35 mouse cellular contexts compared by ENCODE assay signal in genomic region chr5:121287213-121287612, GRCm38 (mm10).
"Had no signal": no experiment of that assay in that cellular context is flagged by ENCODE, and none has a peak within 500 bp of the region (broad histone marks: within the 10 kb centered on the region; RNA-seq: fewer than 3 reads in every experiment).

No protein-coding gene starts in this region.

- H3K4me1 ChIP-seq: hindbrain, embryonic 10.5 days; hindbrain, embryonic 12.5 days; hindbrain, embryonic 13.5 days; hindbrain, embryonic 15.5 days; intestine, embryonic 15.5 days had no signal

- H3K4me3 ChIP-seq: heart, embryonic 10.5 days; heart, embryonic 12.5 days; heart, embryonic 13.5 days; heart, embryonic 15.5 days; hindbrain, embryonic 10.5 days; hindbrain, embryonic 12.5 days; hindbrain, embryonic 13.5 days; hindbrain, embryonic 15.5 days; intestine, embryonic 15.5 days; kidney, embryonic 15.5 days; layer of hippocampus, adult 2 months had no signal

- ATAC-seq: hindbrain, embryonic 16.5 days; hindbrain, postnatal 0 days; inflammation-experienced regulatory T-cells, adult 6 months; intestine, embryonic 15.5 days; intestine, embryonic 16.5 days; intestine, postnatal 0 days had no signal

- H3K4me2 ChIP-seq: heart, embryonic 11.5 days; heart, embryonic 12.5 days; heart, embryonic 13.5 days; heart, embryonic 15.5 days; hindbrain, embryonic 12.5 days; hindbrain, embryonic 13.5 days; hindbrain, embryonic 14.5 days; hindbrain, embryonic 15.5 days; intestine, embryonic 15.5 days; kidney, embryonic 15.5 days had no signal

- H3K27ac ChIP-seq: heart, embryonic 10.5 days; heart, embryonic 13.5 days; heart, embryonic 15.5 days; hindbrain, embryonic 10.5 days; hindbrain, embryonic 12.5 days; hindbrain, embryonic 13.5 days; hindbrain, embryonic 14.5 days; hindbrain, embryonic 15.5 days; hindbrain, postnatal 0 days; intestine, embryonic 15.5 days; kidney, embryonic 15.5 days; kidney, postnatal 0 days; layer of hippocampus, adult 2 months had no signal

- H3K9me3 ChIP-seq: heart, embryonic 10.5 days; heart, embryonic 12.5 days; heart, embryonic 13.5 days; heart, embryonic 15.5 days; hindbrain, embryonic 10.5 days; hindbrain, embryonic 12.5 days; hindbrain, embryonic 13.5 days; hindbrain, embryonic 15.5 days; intestine, embryonic 15.5 days; kidney, embryonic 15.5 days had no signal

- H3K9ac ChIP-seq: heart, embryonic 12.5 days; heart, embryonic 13.5 days; heart, embryonic 15.5 days; hindbrain, embryonic 12.5 days; hindbrain, embryonic 13.5 days; hindbrain, embryonic 14.5 days; hindbrain, embryonic 15.5 days; intestine, embryonic 15.5 days; kidney, embryonic 15.5 days had no signal

- DNase-seq: heart, postnatal 10 days; heart, postnatal 14 days; heart, postnatal 36 days; heart, postnatal 4 days; kidney, adult 11 months; kidney, adult 18-20 months; kidney, adult 2 months; kidney, adult 8-10 months; kidney, adult 9 months; kidney, postnatal 10 days; kidney, postnatal 14 days; kidney, postnatal 25 days; kidney, postnatal 36 days; kidney, postnatal 4 days; layer of hippocampus, adult 9-11 months; layer of hippocampus, postnatal 36 days had no signal

- H3K27me3 ChIP-seq: heart, embryonic 12.5 days; heart, embryonic 13.5 days; heart, embryonic 15.5 days; hindbrain, embryonic 12.5 days; hindbrain, embryonic 13.5 days; hindbrain, embryonic 15.5 days; intestine, embryonic 15.5 days; kidney, embryonic 15.5 days had no signal
